Comparison of ENCODE assay signal across 26 mouse cellular contexts in the genomic region with DNA sequence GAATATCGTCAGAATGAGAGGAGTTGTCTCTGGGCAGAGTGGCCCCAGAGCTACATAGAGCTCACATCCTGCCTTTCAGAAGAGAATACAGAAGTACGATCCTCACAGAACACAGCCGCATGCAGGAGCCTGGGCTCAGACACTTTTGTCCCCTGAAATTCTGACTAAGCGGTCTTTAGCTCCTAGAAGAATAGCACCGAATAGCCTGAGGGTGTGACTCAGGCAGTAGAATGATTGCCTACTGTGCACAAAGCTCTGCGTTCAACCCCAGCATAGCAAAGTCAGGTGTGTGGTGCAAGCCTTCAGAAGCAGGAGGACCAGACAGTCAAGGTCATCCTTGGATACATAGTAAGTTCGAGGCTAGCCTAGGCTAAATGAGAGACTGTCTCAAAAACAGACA.
"Had no signal": no experiment of that assay in that cellular context is flagged by ENCODE, and none has a peak within 500 bp of the region (broad histone marks: within the 10 kb centered on the region; RNA-seq: fewer than 3 reads in every experiment).

No protein-coding gene starts in this region.

- H3K4me2 ChIP-seq: heart, embryonic 11.5 days; heart, embryonic 13.5 days; heart, embryonic 15.5 days; hindbrain, embryonic 13.5 days; hindbrain, embryonic 15.5 days; limb, embryonic 12.5 days; liver, embryonic 11.5 days; liver, embryonic 13.5 days; liver, embryonic 15.5 days had no signal

- H3K36me3 ChIP-seq: heart, embryonic 13.5 days; heart, embryonic 15.5 days; hindbrain, embryonic 13.5 days; hindbrain, embryonic 15.5 days; limb, embryonic 10.5 days; limb, embryonic 12.5 days; liver, embryonic 13.5 days; liver, embryonic 15.5 days had no signal

- H3K4me3 ChIP-seq: heart, adult 2 months; heart, embryonic 13.5 days; heart, embryonic 15.5 days; hindbrain, embryonic 13.5 days; hindbrain, embryonic 15.5 days; layer of hippocampus, adult 2 months; left cerebral cortex, adult 2 months; limb, embryonic 10.5 days; limb, embryonic 12.5 days; liver, embryonic 13.5 days; liver, embryonic 15.5 days had no signal

- H3K9me3 ChIP-seq: heart, embryonic 15.5 days; hindbrain, embryonic 13.5 days; hindbrain, embryonic 15.5 days; limb, embryonic 10.5 days; limb, embryonic 12.5 days; liver, embryonic 13.5 days; liver, embryonic 15.5 days had no signal

- H3K27ac ChIP-seq: heart, adult 2 months; heart, embryonic 13.5 days; heart, embryonic 15.5 days; hindbrain, embryonic 13.5 days; hindbrain, embryonic 15.5 days; hindbrain, postnatal 0 days; layer of hippocampus, adult 2 months; left cerebral cortex, adult 2 months; limb, embryonic 10.5 days; limb, embryonic 12.5 days; liver, embryonic 13.5 days; liver, embryonic 15.5 days had no signal

- DNase-seq: gastrocnemius, postnatal 14 days; gastrocnemius, postnatal 36 days; heart, adult 11 months; heart, adult 2 months; heart, postnatal 14 days; heart, postnatal 36 days; kidney, adult 11 months; kidney, adult 2 months; kidney, adult 9 months; kidney, postnatal 10 days; kidney, postnatal 4 days; liver; liver, embryonic 13.5 days had no signal

- H3K4me1 ChIP-seq: heart, embryonic 13.5 days; heart, embryonic 15.5 days; limb, embryonic 10.5 days; limb, embryonic 12.5 days; liver, embryonic 13.5 days; liver, embryonic 15.5 days had no signal

- ATAC-seq: hindbrain, postnatal 0 days; intestine, embryonic 16.5 days had no signal

- H3K9ac ChIP-seq: heart, embryonic 13.5 days; heart, embryonic 15.5 days; hindbrain, embryonic 13.5 days; hindbrain, embryonic 15.5 days; limb, embryonic 12.5 days; liver, embryonic 13.5 days; liver, embryonic 15.5 days had no signal

- H3K27me3 ChIP-seq: heart, embryonic 13.5 days; heart, embryonic 15.5 days; hindbrain, embryonic 13.5 days; hindbrain, embryonic 15.5 days; limb, embryonic 12.5 days; liver, embryonic 13.5 days; liver, embryonic 15.5 days had no signal
